30 mouse cellular contexts compared by ENCODE assay signal in genomic region chr14:55737086-55737687, GRCm38 (mm10). TPM values are rescaled to one million over a fixed set of nuclear protein-coding genes. Genes with fewer than 3 reads are reported as not detected.
A peak's percentile ranks its signal among the peaks of the same experiment; 100 is the strongest.
DNase-seq lines count a peak whose midpoint lies in the region; ATAC-seq and TF ChIP-seq lines count a peak whose summit lies in the region.
"Had no signal": no experiment of that assay in that cellular context is flagged by ENCODE, and none has a peak within 500 bp of the region (broad histone marks: within the 10 kb centered on the region; RNA-seq: fewer than 3 reads in every experiment).

No protein-coding gene starts in this region.

- H3K79me2 ChIP-seq in MEL (ENCODE audit: control insufficient read depth, insufficient read depth, low read length, poor library complexity) = no peaks in the 10 kb centered on the region

- peak; percentile 78 for DNase-seq in kidney, adult 11 months
- DNase-seq in MEL (ENCODE audit: low read depth, low spot score) = peak; percentile 80
- DNase-seq in kidney, postnatal 0 days (ENCODE audit: low spot score) = peak; percentile 44
- no peak for DNase-seq in Muller cell, postnatal 12 days (ENCODE audit: inconsistent ontology term)
- no peak for DNase-seq in midbrain, embryonic 14.5 days
- DNase-seq: adrenal gland, postnatal 36 days; cerebellum, postnatal 10 days; gastrocnemius, postnatal 36 days; heart, postnatal 4 days; liver; liver, postnatal 0 days; lung, postnatal 14 days; retina, postnatal 1 day; right cerebral cortex, postnatal 25 days; thymus, postnatal 36 days had no signal

- no peaks in the 10 kb centered on the region for H3K4me1 ChIP-seq in kidney, embryonic 14.5 days (ENCODE audit: control insufficient read depth, insufficient read depth, low read length)
- peaks cover 18 to 29% of the 10 kb centered on the region in 2 experiments for H3K4me1 ChIP-seq in MEL (ENCODE audit: control insufficient read depth in 1 of 2, insufficient read depth in 2 of 2, low read length in 2 of 2)
- H3K4me1 ChIP-seq in kidney, postnatal 0 days (replicated peaks; ENCODE audit: insufficient read depth, low read length) = no peaks in the 10 kb centered on the region
- H3K4me1 ChIP-seq in forebrain, embryonic 16.5 days (replicated peaks; ENCODE audit: control insufficient read depth, insufficient read depth, low read length) = no peaks in the 10 kb centered on the region
- no peaks in the 10 kb centered on the region for H3K4me1 ChIP-seq in midbrain, embryonic 14.5 days (ENCODE audit: control insufficient read depth, insufficient read depth, low read length)
- H3K4me1 ChIP-seq: heart, embryonic 10.5 days; hindbrain, embryonic 15.5 days; limb, embryonic 10.5 days; midbrain, embryonic 15.5 days; neural tube, embryonic 12.5 days; stomach, embryonic 15.5 days had no signal

- H3K4me3 ChIP-seq in kidney, embryonic 14.5 days (ENCODE audit: low read length) = no peak overlapping the region
- H3K4me3 ChIP-seq in MEL (ENCODE audit: control insufficient read depth in 1 of 2, insufficient read depth in 1 of 2, low read depth in 2 of 2, low read length in 2 of 2) = peak overlapping the region; percentile 24 to 30; a peak in 3 of 4 replicates
- H3K4me3 ChIP-seq in kidney, postnatal 0 days (replicated peaks; ENCODE audit: low read depth, low read length) = no peak overlapping the region
- H3K4me3 ChIP-seq in forebrain, embryonic 16.5 days (replicated peaks; ENCODE audit: low read length) = no peak overlapping the region
- H3K4me3 ChIP-seq in midbrain, embryonic 14.5 days (replicated peaks; ENCODE audit: low read depth, low read length) = no peak overlapping the region
- H3K4me3 ChIP-seq: heart, embryonic 10.5 days; hindbrain, embryonic 15.5 days; intestine, embryonic 15.5 days; layer of hippocampus, adult 2 months; limb, embryonic 10.5 days; midbrain, embryonic 15.5 days; neural tube, embryonic 12.5 days; stomach, embryonic 15.5 days had no signal

- H3K9ac ChIP-seq in kidney, embryonic 14.5 days (ENCODE audit: low read depth, low read length) = no peak overlapping the region
- peak overlapping the region; percentile 45; the same call in 1 of the 2 replicates for H3K9ac ChIP-seq in MEL (ENCODE audit: control insufficient read depth, low read depth, low read length, poor library complexity, severe bottlenecking)
- H3K9ac ChIP-seq in kidney, postnatal 0 days (ENCODE audit: low read depth, low read length) = no peak overlapping the region
- H3K9ac ChIP-seq in forebrain, embryonic 16.5 days (replicated peaks; ENCODE audit: low read depth, low read length) = no peak overlapping the region
- H3K9ac ChIP-seq in midbrain, embryonic 14.5 days (replicated peaks; ENCODE audit: low read length) = no peak overlapping the region
- H3K9ac ChIP-seq: hindbrain, embryonic 15.5 days; intestine, embryonic 15.5 days; liver, postnatal 0 days; midbrain, embryonic 15.5 days; neural tube, embryonic 12.5 days; stomach, embryonic 15.5 days had no signal

- no peak for TF ChIP-seq POLR2A in MEL (IDR thresholded peaks at IDR 0.05; ENCODE audit: control insufficient read depth in 1 of 2, insufficient read depth in 1 of 2, low read depth in 1 of 2, low read length in 2 of 2, poor library complexity in 1 of 2)

- TF ChIP-seq EP300 in MEL (IDR thresholded peaks at IDR 0.05; ENCODE audit: low read depth in 1 of 2, low read length in 2 of 2) = peak; percentile 92 to 94

- no peak for TF ChIP-seq CTCF in MEL (IDR thresholded peaks at IDR 0.05 in 2 of 3, conservative IDR thresholded peaks at IDR 0.05 in 1 of 3; ENCODE audit: control insufficient read depth in 1 of 3, insufficient read depth in 1 of 3, low read depth in 2 of 3, low read length in 3 of 3, poor library complexity in 1 of 3, severe bottlenecking in 1 of 3)
- TF ChIP-seq CTCF in kidney, postnatal 0 days (IDR thresholded peaks at IDR 0.05; ENCODE audit: low read depth) = no peak

- no peaks in the 10 kb centered on the region for H3K9me3 ChIP-seq in kidney, embryonic 14.5 days (ENCODE audit: control insufficient read depth, low read length)
- no peaks in the 10 kb centered on the region for H3K9me3 ChIP-seq in MEL (replicated peaks; ENCODE audit: insufficient read depth, low read length)
- H3K9me3 ChIP-seq in kidney, postnatal 0 days (replicated peaks; ENCODE audit: low read length) = no peaks in the 10 kb centered on the region
- H3K9me3 ChIP-seq in forebrain, embryonic 16.5 days (ENCODE audit: control insufficient read depth, low read length) = no peaks in the 10 kb centered on the region
- H3K9me3 ChIP-seq in midbrain, embryonic 14.5 days (ENCODE audit: control insufficient read depth, low read length) = no peaks in the 10 kb centered on the region
- H3K9me3 ChIP-seq: heart, embryonic 10.5 days; hindbrain, embryonic 15.5 days; intestine, embryonic 15.5 days; limb, embryonic 10.5 days; midbrain, embryonic 15.5 days; neural tube, embryonic 12.5 days; stomach, embryonic 15.5 days had no signal

- no peak for ATAC-seq in kidney, embryonic 14.5 days (ENCODE audit: low FRiP score, low TSS enrichment)
- peak; percentile 76 for ATAC-seq in kidney, postnatal 0 days (replicated peaks; ENCODE audit: low FRiP score, low read depth)
- peak; percentile 51 for ATAC-seq in megakaryocyte, adult 5-6 weeks (ENCODE audit: poor library complexity, severe bottlenecking)
- no peak for ATAC-seq in forebrain, embryonic 16.5 days
- no peak for ATAC-seq in midbrain, embryonic 14.5 days (ENCODE audit: low FRiP score, low TSS enrichment)
- ATAC-seq: intestine, embryonic 15.5 days; liver, postnatal 0 days; midbrain, embryonic 15.5 days; Patski had no signal

- TF ChIP-seq RAD21 in MEL (IDR thresholded peaks at IDR 0.05; ENCODE audit: low read depth, low read length) = no peak

- H3K36me3 ChIP-seq in kidney, embryonic 14.5 days (ENCODE audit: control insufficient read depth, insufficient read depth, low read length) = peaks cover 33% of the 10 kb centered on the region
- peaks cover 0 to 20% of the 10 kb centered on the region in 2 experiments; a peak in 2 of 4 replicates for H3K36me3 ChIP-seq in MEL (ENCODE audit: control insufficient read depth in 1 of 2, insufficient read depth in 2 of 2, low read length in 2 of 2)
- peaks cover 37% of the 10 kb centered on the region for H3K36me3 ChIP-seq in kidney, postnatal 0 days (ENCODE audit: insufficient read depth, low read length)
- peaks cover 7% of the 10 kb centered on the region for H3K36me3 ChIP-seq in forebrain, embryonic 16.5 days (ENCODE audit: control insufficient read depth, insufficient read depth)
- peaks cover 28% of the 10 kb centered on the region for H3K36me3 ChIP-seq in midbrain, embryonic 14.5 days (ENCODE audit: control insufficient read depth, insufficient read depth, low read length)

- no peaks in the 10 kb centered on the region for H3K27me3 ChIP-seq in kidney, embryonic 14.5 days (ENCODE audit: control insufficient read depth, insufficient read depth, low read length)
- no peaks in the 10 kb centered on the region for H3K27me3 ChIP-seq in MEL (ENCODE audit: control insufficient read depth in 1 of 2, insufficient read depth in 2 of 2, low read length in 2 of 2)
- H3K27me3 ChIP-seq in kidney, postnatal 0 days (ENCODE audit: insufficient read depth, low read length) = no peaks in the 10 kb centered on the region
- no peaks in the 10 kb centered on the region for H3K27me3 ChIP-seq in forebrain, embryonic 16.5 days (replicated peaks; ENCODE audit: control insufficient read depth, insufficient read depth, low read length)
- no peaks in the 10 kb centered on the region for H3K27me3 ChIP-seq in midbrain, embryonic 14.5 days (ENCODE audit: control insufficient read depth, insufficient read depth, low read length)
- H3K27me3 ChIP-seq: hindbrain, embryonic 15.5 days; intestine, embryonic 15.5 days; midbrain, embryonic 15.5 days; neural tube, embryonic 12.5 days; Patski; stomach, embryonic 15.5 days had no signal

- WGBS in kidney, embryonic 14.5 days = 78% methylated on average over 9 of the region's 9 CpGs
- WGBS in kidney, postnatal 0 days = 70% methylated on average over 9 of the region's 9 CpGs
- WGBS in forebrain, embryonic 16.5 days = 85% methylated on average over 9 of the region's 9 CpGs
- 87% methylated on average over 9 of the region's 9 CpGs for WGBS in midbrain, embryonic 14.5 days

- H3K27ac ChIP-seq in kidney, embryonic 14.5 days (ENCODE audit: low read depth, low read length) = no peak overlapping the region
- peak overlapping the region; percentile 90 for H3K27ac ChIP-seq in MEL (ENCODE audit: control insufficient read depth, low read depth, low read length)
- 0 out of 2 replicates have a peak overlapping the region, but pooled peaks have one; percentile 8 for H3K27ac ChIP-seq in kidney, postnatal 0 days
- H3K27ac ChIP-seq in forebrain, embryonic 16.5 days (ENCODE audit: low read length) = no peak overlapping the region
- no peak overlapping the region for H3K27ac ChIP-seq in midbrain, embryonic 14.5 days (replicated peaks; ENCODE audit: low read depth, low read length)
- H3K27ac ChIP-seq: heart, embryonic 10.5 days; hindbrain, embryonic 15.5 days; intestine, embryonic 15.5 days; layer of hippocampus, adult 2 months; limb, embryonic 10.5 days; midbrain, embryonic 15.5 days; neural tube, embryonic 12.5 days; stomach, embryonic 15.5 days had no signal

- no peak overlapping the region for H3K4me2 ChIP-seq in kidney, embryonic 14.5 days (replicated peaks; ENCODE audit: low read depth, low read length)
- H3K4me2 ChIP-seq in kidney, postnatal 0 days (ENCODE audit: low read length) = no peak overlapping the region
- H3K4me2 ChIP-seq in forebrain, embryonic 16.5 days (ENCODE audit: low read length) = no peak overlapping the region
- no peak overlapping the region for H3K4me2 ChIP-seq in midbrain, embryonic 14.5 days (ENCODE audit: low read length)
- H3K4me2 ChIP-seq: hindbrain, embryonic 15.5 days; intestine, embryonic 15.5 days; midbrain, embryonic 15.5 days; neural tube, embryonic 12.5 days; stomach, embryonic 15.5 days had no signal

RNA-seq across cellular contexts. Expression of gene Dhrs1, which starts 8.3 kb away (rescaled TPM):
- 75.2 and 82.3 TPM in 2 replicates for polyA plus RNA-seq in kidney, embryonic 14.5 days (2014; fragmentation: Nextera tagmentation; extraction: Ambion mirVana)
- 20.0 and 21.7 TPM in 2 replicates for total RNA-seq in MEL (2012; rRNA removed)
- 10 to 100 TPM in 1 of 2 experiments, not detected in 1; 48.8 TPM for polyA plus RNA-seq in MEL (2012; ENCODE audit: insufficient read depth in 1 of 2, insufficient read length in 2 of 2, low read depth in 1 of 2, low replicate concordance in 2 of 2, missing spikeins in 1 of 2)
- 122 and 127 TPM in 2 replicates for polyA plus RNA-seq in kidney, postnatal 0 days (2015; fragmentation: Nextera tagmentation; extraction: Ambion mirVana)
- 112 and 121 TPM in 2 replicates for total RNA-seq in megakaryocyte, adult 5-6 weeks (2015)
- total RNA-seq in megakaryocyte, adult 5-6 weeks (2017) = 44.1 and 55.0 TPM in 2 replicates
- polyA plus RNA-seq in forebrain, embryonic 16.5 days (2015; fragmentation: Nextera tagmentation; extraction: Ambion mirVana) = 81.9 and 83.5 TPM in 2 replicates
- polyA plus RNA-seq in midbrain, embryonic 14.5 days (2014; fragmentation: Nextera tagmentation; extraction: Ambion mirVana) = 60.1 and 65.1 TPM in 2 replicates

RNA-seq across cellular contexts. Expression of gene Nop9, which starts 8.3 kb away (rescaled TPM):
- polyA plus RNA-seq in kidney, embryonic 14.5 days (2014; fragmentation: Nextera tagmentation; extraction: Ambion mirVana) = 43.3 and 44.0 TPM in 2 replicates
- 46.1 and 47.8 TPM in 2 replicates for total RNA-seq in MEL (2012; rRNA removed)
- polyA plus RNA-seq in MEL (2012; ENCODE audit: insufficient read depth in 1 of 2, insufficient read length in 2 of 2, low read depth in 1 of 2, low replicate concordance in 2 of 2, missing spikeins in 1 of 2) = 100 to 1,000 TPM in 1 of 2 experiments, not detected in 1; 112 TPM
- polyA plus RNA-seq in kidney, postnatal 0 days (2015; fragmentation: Nextera tagmentation; extraction: Ambion mirVana) = 26.2 and 26.5 TPM in 2 replicates
- total RNA-seq in megakaryocyte, adult 5-6 weeks (2015) = 10.4 and 12.2 TPM in 2 replicates
- 11.7 and 13.9 TPM in 2 replicates for total RNA-seq in megakaryocyte, adult 5-6 weeks (2017)
- 36.4 and 46.0 TPM in 2 replicates for polyA plus RNA-seq in forebrain, embryonic 16.5 days (2015; fragmentation: Nextera tagmentation; extraction: Ambion mirVana)
- 25.0 and 31.2 TPM in 2 replicates for polyA plus RNA-seq in midbrain, embryonic 14.5 days (2014; fragmentation: Nextera tagmentation; extraction: Ambion mirVana)

RNA-seq across cellular contexts. Expression of gene Rabggta, which starts 15.1 kb away (rescaled TPM):
- 27.8 and 29.3 TPM in 2 replicates for polyA plus RNA-seq in kidney, embryonic 14.5 days (2014; fragmentation: Nextera tagmentation; extraction: Ambion mirVana)
- 21.8 and 22.8 TPM in 2 replicates for total RNA-seq in MEL (2012; rRNA removed)
- 10 to 100 TPM in 1 of 2 experiments, not detected in 1; 32.0 TPM for polyA plus RNA-seq in MEL (2012; ENCODE audit: insufficient read depth in 1 of 2, insufficient read length in 2 of 2, low read depth in 1 of 2, low replicate concordance in 2 of 2, missing spikeins in 1 of 2)
- polyA plus RNA-seq in kidney, postnatal 0 days (2015; fragmentation: Nextera tagmentation; extraction: Ambion mirVana) = 39.9 and 43.2 TPM in 2 replicates
- 10.0 and 12.5 TPM in 2 replicates for total RNA-seq in megakaryocyte, adult 5-6 weeks (2015)
- 8.5 and 13.7 TPM in 2 replicates for total RNA-seq in megakaryocyte, adult 5-6 weeks (2017)
- 52.6 and 53.3 TPM in 2 replicates for polyA plus RNA-seq in forebrain, embryonic 16.5 days (2015; fragmentation: Nextera tagmentation; extraction: Ambion mirVana)
- polyA plus RNA-seq in midbrain, embryonic 14.5 days (2014; fragmentation: Nextera tagmentation; extraction: Ambion mirVana) = 39.4 and 48.5 TPM in 2 replicates

RNA-seq across cellular contexts. Expression of gene Cideb, which starts 21.1 kb away (rescaled TPM):
- 2.9 and 3.6 TPM in 2 replicates for polyA plus RNA-seq in kidney, embryonic 14.5 days (2014; fragmentation: Nextera tagmentation; extraction: Ambion mirVana)
- 1.7 and 2.4 TPM in 2 replicates for total RNA-seq in MEL (2012; rRNA removed)
- polyA plus RNA-seq in MEL (2012; ENCODE audit: insufficient read depth in 1 of 2, insufficient read length in 2 of 2, low read depth in 1 of 2, low replicate concordance in 2 of 2, missing spikeins in 1 of 2) = under 1 TPM in 1 of 2 experiments, not detected in 1; 0.53 TPM
- 50.0 and 51.0 TPM in 2 replicates for polyA plus RNA-seq in kidney, postnatal 0 days (2015; fragmentation: Nextera tagmentation; extraction: Ambion mirVana)
- total RNA-seq in megakaryocyte, adult 5-6 weeks (2015) = 0.27 and 1.5 TPM in 2 replicates
- total RNA-seq in megakaryocyte, adult 5-6 weeks (2017) = 0.22 TPM in 1 of 2 replicates, not detected in the other
- polyA plus RNA-seq in forebrain, embryonic 16.5 days (2015; fragmentation: Nextera tagmentation; extraction: Ambion mirVana) = 0.21 TPM in 1 of 2 replicates, not detected in the other
- polyA plus RNA-seq in midbrain, embryonic 14.5 days (2014; fragmentation: Nextera tagmentation; extraction: Ambion mirVana) = 0.18 and 0.19 TPM in 2 replicates
- total RNA-seq: gastrocnemius, adult 18-20 months; gastrocnemius, postnatal 36 days; megakaryocyte-erythroid progenitor cell, adult 5-6 weeks had no signal
- polyA plus RNA-seq: forebrain, embryonic 11.5 days had no signal

RNA-seq across cellular contexts. Expression of gene Tgm1, which starts 23.5 kb away (rescaled TPM):
- 0.67 and 1.2 TPM in 2 replicates for polyA plus RNA-seq in kidney, embryonic 14.5 days (2014; fragmentation: Nextera tagmentation; extraction: Ambion mirVana)
- total RNA-seq in MEL (2012; rRNA removed) = 5.8 and 6.2 TPM in 2 replicates
- 10 to 100 TPM in 1 of 2 experiments, not detected in 1; 11.4 TPM for polyA plus RNA-seq in MEL (2012; ENCODE audit: insufficient read depth in 1 of 2, insufficient read length in 2 of 2, low read depth in 1 of 2, low replicate concordance in 2 of 2, missing spikeins in 1 of 2)
- 5.9 and 7.6 TPM in 2 replicates for polyA plus RNA-seq in kidney, postnatal 0 days (2015; fragmentation: Nextera tagmentation; extraction: Ambion mirVana)
- total RNA-seq in megakaryocyte, adult 5-6 weeks (2015) = 1.6 and 1.7 TPM in 2 replicates
- total RNA-seq in megakaryocyte, adult 5-6 weeks (2017) = 1.0 and 2.1 TPM in 2 replicates
- 0.26 and 0.28 TPM in 2 replicates for polyA plus RNA-seq in forebrain, embryonic 16.5 days (2015; fragmentation: Nextera tagmentation; extraction: Ambion mirVana)
- polyA plus RNA-seq in midbrain, embryonic 14.5 days (2014; fragmentation: Nextera tagmentation; extraction: Ambion mirVana) = 0.14 and 0.36 TPM in 2 replicates
- total RNA-seq: gastrocnemius, postnatal 36 days; layer of hippocampus, adult 2 months; megakaryocyte-erythroid progenitor cell, adult 5-6 weeks had no signal

Comparison
In these comparisons a context has a peak if more than half of its experiments do, and no peak if none do; other contexts are left out.
1. ATAC-seq: peak in kidney, postnatal 0 days (single experiment) and megakaryocyte, adult 5-6 weeks (single experiment); none in kidney, embryonic 14.5 days (single experiment), forebrain, embryonic 16.5 days (single experiment) and midbrain, embryonic 14.5 days (single experiment).
2. H3K27ac ChIP-seq: peak in MEL (single experiment) and kidney, postnatal 0 days (single experiment); none in kidney, embryonic 14.5 days (single experiment), forebrain, embryonic 16.5 days (single experiment) and midbrain, embryonic 14.5 days (single experiment).
3. DNase-seq: peak in kidney, adult 11 months (single experiment), MEL (single experiment) and kidney, postnatal 0 days (single experiment); none in Muller cell, postnatal 12 days (single experiment) and midbrain, embryonic 14.5 days (single experiment).
4. H3K4me3 ChIP-seq: peak in MEL (2 of 2); none in kidney, embryonic 14.5 days (single experiment), kidney, postnatal 0 days (single experiment), forebrain, embryonic 16.5 days (single experiment) and midbrain, embryonic 14.5 days (single experiment).